Mouse (Mus musculus): ENCODE results near the gene Uba6.
A peak's percentile ranks its signal among the peaks of the same experiment; 100 is the strongest.

Uba6 gene

GRCm38 (mm10) chr5:86071538-86071937, 101.1 kb downstream of the Uba6 start, which contains the start of gene Stap1:
Stap1 (plus strand) TSS chr5:86071746.
- no peak for DNase-seq

- no peak for DNase-seq
These were observed 103.5 kb downstream of the Uba6 start for GRCm38 (mm10) chr5:86069121-86069520.

- DNase-seq, result no peak
These were observed 104.2 kb downstream of the Uba6 start for GRCm38 (mm10) chr5:86068451-86068850.

GRCm38 (mm10) chr5:86066551-86066929, 106.1 kb downstream of the Uba6 start:
- DNase-seq, result peak; percentile 78

GRCm38 (mm10) chr5:86065876-86066550, 106.6 kb downstream of the Uba6 start:
- no peak for DNase-seq

- peak; percentile 93 for DNase-seq
These were observed 107.3 kb downstream of the Uba6 start, which contains the start of gene Cenpc1 for GRCm38 (mm10) chr5:86065101-86065875. Cenpc1 (minus strand) TSS chr5:86065583.

GRCm38 (mm10) chr5:86063501-86063900, 109.1 kb downstream of the Uba6 start:
- no peak for DNase-seq

Data from cerebellum, adult 8-10 months (tissue).